Mouse (Mus musculus) kidney, embryonic 16.5 days (tissue): Measurements from ENCODE around the gene Ptger1. TPM values are rescaled to one million over a fixed set of nuclear protein-coding genes. Genes with fewer than 3 reads are reported as not detected.

Source experiments
- ATAC-seq: fragments of 200-750 bp; cut with Nextera tagmentation; 2 replicates; pipeline ENCODE4 v1.8.0; 2017; ENCODE audit warnings: moderate TSS enrichment; ENCODE audit not compliant: low FRiP score, low TSS enrichment
- H3K27ac ChIP-seq: fragments of 300-500 bp; sonication (generic); 2 replicates; pipeline ENCODE4 v1.5.1; 2014; ENCODE audit warnings: low read length
- H3K27me3 ChIP-seq: fragments of 300-500 bp; sonication (generic); 2 replicates; pipeline ENCODE4 v1.6.1; 2014; ENCODE audit warnings: low read length, control low read depth, mixed read lengths; ENCODE audit not compliant: insufficient read depth
- H3K36me3 ChIP-seq: fragments of 300-500 bp; sonication (generic); 2 replicates; pipeline ENCODE4 v1.6.1; 2014; ENCODE audit warnings: low read length, control low read depth, mixed read lengths; ENCODE audit not compliant: insufficient read depth
- H3K4me1 ChIP-seq: fragments of 300-500 bp; sonication (generic); 2 replicates; pipeline ENCODE4 v1.6.1; 2014; ENCODE audit warnings: low read length, control low read depth, mixed read lengths; ENCODE audit not compliant: insufficient read depth
- H3K4me2 ChIP-seq: fragments of 300-500 bp; sonication (generic); replicated peaks from 2 replicates; pipeline ENCODE4 v1.6.1; 2014; ENCODE audit warnings: low read depth, low read length
- H3K4me3 ChIP-seq: fragments of 300-500 bp; sonication (generic); 2 replicates; pipeline ENCODE4 v1.5.1; 2014; ENCODE audit warnings: mild to moderate bottlenecking, low read length
- H3K9ac ChIP-seq: fragments of 300-500 bp; sonication (generic); replicated peaks from 2 replicates; pipeline ENCODE4 v1.6.1; 2014; ENCODE audit warnings: low read length
- H3K9me3 ChIP-seq: fragments of 300-500 bp; sonication (generic); 2 replicates; pipeline ENCODE4 v1.6.1; 2016; ENCODE audit warnings: low read length, control low read depth
- WGBS: fragments of 180-500 bp; shearing (Covaris S2); extraction: QIAGEN DNeasy Blood & Tissue Kit; methylation state at CpG from one replicate; pipeline ENCODE4 v1.1.7; 2014; 5-methylcytosine and 5-hydroxymethylcytosine counted together
- polyA plus RNA-seq: library from polyadenylated mRNA; unstranded; fragments of >200 nt; fragmentation: Nextera tagmentation; extraction: Ambion mirVana; gene quantifications from 2 replicates; pipeline ENCODE4 v1.2.1, GENCODE M21; 2015

Gene Ptger1
- 3.1 and 4.0 TPM in 2 replicates for polyA plus RNA-seq

GRCm38 (mm10) chr8:83665969-83666865 lies at the start of gene Ptger1:
Gene Ptger1, plus strand, starts transcription at chr8:83666678.
- Histone ChIP-seq H3K27ac (peak within 1 kb of the TSS; percentile 87), H3K27me3 (no peaks in the 10 kb centered on the region), H3K36me3 (peaks cover 20% of the 10 kb centered on the region), H3K9me3 (no peaks in the 10 kb centered on the region), H3K4me3 (peak within 1 kb of the TSS; percentile 8; the same call in 1 of the 2 replicates), H3K4me1 (peaks cover 71% of the 10 kb centered on the region), H3K4me2 (peak within 1 kb of the TSS; percentile 33), H3K9ac (peak within 1 kb of the TSS; percentile 12)
- ATAC-seq: peak; percentile 24
- 10% methylated on average over 14 of the region's 14 CpGs for WGBS

- WGBS: 79% methylated on average over 2 of the region's 2 CpGs
- H3K4me2 ChIP-seq: no peak overlapping the region
- H3K27ac ChIP-seq: no peak overlapping the region
- H3K36me3 ChIP-seq: peaks cover 12% of the 10 kb centered on the region
- H3K4me3 ChIP-seq: no peak overlapping the region
- no peaks in the 10 kb centered on the region for H3K9me3 ChIP-seq
- no peak for ATAC-seq
- H3K4me1 ChIP-seq: no peaks in the 10 kb centered on the region
- H3K27me3 ChIP-seq: no peaks in the 10 kb centered on the region
- no peak overlapping the region for H3K9ac ChIP-seq
Observed at GRCm38 (mm10) chr8:83617111-83617510, 49.4 kb upstream of the Ptger1 start.

DNA sequence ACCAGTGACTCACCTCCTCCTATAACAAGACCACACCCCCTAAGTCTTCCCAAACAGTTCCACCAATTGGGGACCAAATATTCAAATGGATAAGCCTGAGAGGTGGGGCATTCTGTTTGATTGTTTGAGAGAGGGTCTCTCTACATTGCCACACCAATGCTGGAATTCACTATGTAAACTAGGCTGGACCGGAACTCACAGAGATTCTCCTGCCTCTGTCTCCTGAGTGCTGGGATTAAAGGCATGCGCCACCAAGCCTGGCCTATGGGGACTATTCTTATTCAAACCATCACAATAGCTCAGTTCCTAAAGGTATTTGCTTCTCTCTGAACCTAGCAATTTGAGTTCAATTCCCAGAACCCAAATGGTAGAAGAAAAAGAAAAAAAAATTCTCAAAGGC lies 47.9 kb upstream of the Ptger1 start:
- no peaks in the 10 kb centered on the region for H3K27me3 ChIP-seq
- no peak overlapping the region for H3K9ac ChIP-seq
- no peak overlapping the region for H3K4me3 ChIP-seq
- H3K4me2 ChIP-seq: no peak overlapping the region
- ATAC-seq: no peak
- no peaks in the 10 kb centered on the region for H3K36me3 ChIP-seq
- H3K9me3 ChIP-seq: no peaks in the 10 kb centered on the region
- WGBS: 92% methylated on average over 2 of the region's 2 CpGs
- no peaks in the 10 kb centered on the region for H3K4me1 ChIP-seq
- no peak overlapping the region for H3K27ac ChIP-seq

GRCm38 (mm10) chr8:83619568-83620285 lies 46.8 kb upstream of the Ptger1 start:
- no peak for ATAC-seq
- H3K4me2 ChIP-seq: no peak overlapping the region
- no peaks in the 10 kb centered on the region for H3K36me3 ChIP-seq
- no peaks in the 10 kb centered on the region for H3K27me3 ChIP-seq
- no peak overlapping the region for H3K9ac ChIP-seq
- H3K4me1 ChIP-seq: no peaks in the 10 kb centered on the region
- H3K9me3 ChIP-seq: no peaks in the 10 kb centered on the region
- no peak overlapping the region for H3K27ac ChIP-seq
- H3K4me3 ChIP-seq: no peak overlapping the region
- WGBS: 83% methylated on average over 9 of the region's 9 CpGs

DNA sequence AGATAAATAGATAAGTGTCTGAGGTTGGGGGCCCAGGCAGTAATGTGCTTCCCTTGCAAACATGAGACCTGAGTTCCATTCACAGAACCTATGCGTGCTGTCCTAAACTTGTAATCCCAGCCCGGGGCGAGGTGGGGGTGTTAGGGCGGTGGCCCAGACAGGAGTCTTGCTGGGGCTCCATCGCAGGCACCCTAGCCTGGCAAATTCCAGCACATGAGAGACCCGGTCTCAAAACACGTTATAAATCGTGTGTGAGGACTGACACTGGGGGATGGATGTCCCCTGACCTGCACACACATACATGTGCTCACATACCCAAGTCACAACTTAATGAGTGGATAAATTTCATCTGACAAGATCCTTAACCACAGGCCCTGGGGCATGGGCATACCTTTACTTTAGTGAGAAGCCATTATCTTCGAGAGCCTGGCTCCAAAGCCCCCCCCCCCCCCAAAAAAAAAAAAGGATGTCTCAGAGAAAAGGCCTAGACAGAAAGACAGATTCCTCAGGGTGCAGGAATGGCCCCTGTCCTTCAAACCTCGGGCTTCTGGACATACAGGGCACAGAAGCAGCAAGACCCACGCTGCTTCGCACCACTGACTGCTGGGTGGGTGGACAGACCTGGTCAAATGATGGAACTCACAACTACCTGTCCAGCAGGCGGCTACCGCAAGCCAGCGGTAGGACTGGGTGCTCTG lies 44.6 kb upstream of the Ptger1 start:
- 52% methylated on average over 15 of the region's 15 CpGs for WGBS
- peak overlapping the region; percentile 61 for H3K9ac ChIP-seq
- no peak overlapping the region for H3K27ac ChIP-seq
- H3K4me1 ChIP-seq: no peaks in the 10 kb centered on the region
- H3K36me3 ChIP-seq: no peaks in the 10 kb centered on the region
- no peak; the same call in 1 of the 2 replicates for ATAC-seq
- H3K4me3 ChIP-seq: peak overlapping the region; percentile 45
- no peaks in the 10 kb centered on the region for H3K9me3 ChIP-seq
- H3K27me3 ChIP-seq: no peaks in the 10 kb centered on the region
- H3K4me2 ChIP-seq: peak overlapping the region; percentile 71

GRCm38 (mm10) chr8:83622389-83622989 lies 44.0 kb upstream of the Ptger1 start:
- Histone ChIP-seq H3K4me2 (peak overlapping the region; percentile 71), H3K36me3 (no peaks in the 10 kb centered on the region), H3K9me3 (no peaks in the 10 kb centered on the region), H3K27ac (no peak overlapping the region), H3K4me1 (no peaks in the 10 kb centered on the region), H3K27me3 (no peaks in the 10 kb centered on the region), H3K4me3 (peak overlapping the region; percentile 45), H3K9ac (peak overlapping the region; percentile 61)
- peak; percentile 87 for ATAC-seq
- WGBS: 10% methylated on average over 23 of the region's 23 CpGs

DNA sequence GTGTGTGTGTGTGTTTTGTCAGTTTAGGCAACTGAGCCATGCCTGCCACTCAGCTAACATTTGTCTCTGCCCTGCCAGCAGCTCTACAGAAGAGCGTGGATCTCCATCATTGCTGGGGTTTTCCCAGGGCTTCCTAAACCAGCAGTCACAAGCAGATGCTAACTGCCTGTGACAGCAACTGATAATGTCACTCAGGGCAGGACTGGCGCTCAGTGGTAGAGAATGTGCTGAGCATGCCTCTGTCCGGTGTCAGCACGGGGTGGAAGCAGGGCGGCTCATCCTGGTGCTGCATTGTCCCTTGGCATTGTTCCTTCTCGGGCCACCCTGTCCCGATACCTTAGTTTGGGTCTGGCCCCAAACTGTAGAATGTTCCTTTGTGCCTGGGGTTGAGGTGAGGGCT lies 42.9 kb upstream of the Ptger1 start:
- no peak overlapping the region for H3K4me2 ChIP-seq
- no peak overlapping the region for H3K4me3 ChIP-seq
- ATAC-seq: no peak
- no peaks in the 10 kb centered on the region for H3K9me3 ChIP-seq
- WGBS: 88% methylated on average over 7 of the region's 7 CpGs
- no peak overlapping the region for H3K9ac ChIP-seq
- no peaks in the 10 kb centered on the region for H3K27me3 ChIP-seq
- no peaks in the 10 kb centered on the region for H3K4me1 ChIP-seq
- H3K36me3 ChIP-seq: no peaks in the 10 kb centered on the region
- H3K27ac ChIP-seq: no peak overlapping the region

GRCm38 (mm10) chr8:83624739-83625138 lies 41.7 kb upstream of the Ptger1 start:
- no peaks in the 10 kb centered on the region for H3K36me3 ChIP-seq
- H3K27ac ChIP-seq: no peak overlapping the region
- no peaks in the 10 kb centered on the region for H3K27me3 ChIP-seq
- 40% methylated on average over 3 of the region's 3 CpGs for WGBS
- H3K4me3 ChIP-seq: no peak overlapping the region
- no peaks in the 10 kb centered on the region for H3K9me3 ChIP-seq
- H3K4me1 ChIP-seq: no peaks in the 10 kb centered on the region
- 0 out of 2 replicates have a peak, but pooled peaks have one; percentile 52 for ATAC-seq
- H3K4me2 ChIP-seq: no peak overlapping the region
- H3K9ac ChIP-seq: no peak overlapping the region

GRCm38 (mm10) chr8:83625676-83626299 lies 40.7 kb upstream of the Ptger1 start:
- Histone ChIP-seq H3K36me3 (no peaks in the 10 kb centered on the region), H3K27ac (no peak overlapping the region), H3K4me2 (no peak overlapping the region), H3K4me3 (no peak overlapping the region), H3K9ac (no peak overlapping the region), H3K27me3 (no peaks in the 10 kb centered on the region), H3K9me3 (no peaks in the 10 kb centered on the region), H3K4me1 (no peaks in the 10 kb centered on the region)
- WGBS: 88% methylated on average over 6 of the region's 6 CpGs
- no peak for ATAC-seq
